Mouse (Mus musculus) C2C12 (cell line): ENCODE measurements around the gene Trmt61a.

Experiments used
- CEBPB ChIP-seq: IDR thresholded peaks from one replicate; pipeline ENCODE4 v1.6.1; 2011; ENCODE audit warnings: low read depth, mild to moderate bottlenecking, control low read depth, moderate library complexity
- CTCF ChIP-seq: IDR thresholded peaks from one replicate; pipeline ENCODE4 v1.5.1; 2011; ENCODE audit not compliant: control insufficient read depth, insufficient read depth, insufficient read length
- MYOD1 ChIP-seq: IDR thresholded peaks from one replicate; pipeline ENCODE4 v1.6.1; 2011; ENCODE audit warnings: low read depth; ENCODE audit not compliant: control insufficient read depth, insufficient read length

DNA sequence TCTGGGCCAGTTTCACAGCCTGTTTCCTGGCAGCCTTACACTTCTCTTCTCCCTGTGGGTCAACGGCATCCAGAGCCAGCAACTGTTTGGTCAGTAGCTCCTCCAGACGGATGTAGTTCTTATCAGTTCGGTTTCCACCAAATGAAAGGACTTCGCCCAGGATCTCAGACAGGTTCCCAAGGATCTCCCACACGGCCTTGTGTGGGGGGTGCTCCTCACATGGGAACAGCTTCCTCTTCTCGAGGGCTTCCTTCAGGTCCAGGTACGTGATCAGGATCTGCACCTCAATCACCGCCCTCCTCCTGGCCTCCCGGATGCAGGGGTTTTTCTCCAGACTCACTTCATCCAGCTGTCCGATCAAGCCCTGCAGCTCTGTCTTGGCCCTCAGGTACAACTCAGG lies 32.2 kb downstream of the Trmt61a start:
- TF ChIP-seq CTCF (no peak), MYOD1 (no peak), CEBPB (no peak)
